8 mouse cellular contexts compared by ENCODE assay signal in genomic region chr8:12757231-12757940, GRCm38 (mm10). TPM values are rescaled to one million over a fixed set of nuclear protein-coding genes. Genes with fewer than 3 reads are reported as not detected.
DNase-seq lines count a peak whose midpoint lies in the region; ATAC-seq lines count a peak whose summit lies in the region.

No protein-coding gene starts in this region.

- H3K36me3 ChIP-seq in embryonic facial prominence, embryonic 13.5 days: peaks cover 4% of the 10 kb centered on the region
- no peaks in the 10 kb centered on the region; the same call in 1 of the 2 replicates for H3K36me3 ChIP-seq in hindbrain, embryonic 13.5 days
- H3K36me3 ChIP-seq in limb, embryonic 12.5 days: no peaks in the 10 kb centered on the region

- ATAC-seq in embryonic facial prominence, embryonic 13.5 days (ENCODE audit: insufficient number of reproducible peaks, insufficient read depth, low FRiP score, low TSS enrichment, low read depth): peak; percentile 40
- ATAC-seq in hindbrain, embryonic 13.5 days (ENCODE audit: low FRiP score): peak; percentile 74
- peak; percentile 64; the same call in 1 of the 2 replicates for ATAC-seq in limb, embryonic 12.5 days (ENCODE audit: insufficient number of reproducible peaks, insufficient read depth, low FRiP score, low TSS enrichment, low read depth)
- no peak for ATAC-seq in megakaryocyte-erythroid progenitor cell, adult 5-6 weeks (replicated peaks; ENCODE audit: low FRiP score, low TSS enrichment, poor library complexity, severe bottlenecking)

- peak overlapping the region; percentile 81 for H3K4me3 ChIP-seq in embryonic facial prominence, embryonic 13.5 days
- peak overlapping the region; percentile 89 for H3K4me3 ChIP-seq in hindbrain, embryonic 13.5 days
- H3K4me3 ChIP-seq in limb, embryonic 12.5 days (replicated peaks): peak overlapping the region; percentile 83

- no peaks in the 10 kb centered on the region for H3K9me3 ChIP-seq in embryonic facial prominence, embryonic 13.5 days
- H3K9me3 ChIP-seq in hindbrain, embryonic 13.5 days: no peaks in the 10 kb centered on the region
- H3K9me3 ChIP-seq in limb, embryonic 12.5 days: no peaks in the 10 kb centered on the region

- under 1% methylated on average over 61 of the region's 61 CpGs for WGBS in embryonic facial prominence, embryonic 13.5 days
- under 1% methylated on average over 59 of the region's 61 CpGs for WGBS in hindbrain, embryonic 13.5 days
- WGBS in limb, embryonic 12.5 days: 1% methylated on average over 60 of the region's 61 CpGs

- no peaks in the 10 kb centered on the region for H3K27me3 ChIP-seq in embryonic facial prominence, embryonic 13.5 days
- no peaks in the 10 kb centered on the region; the same call in 1 of the 2 replicates for H3K27me3 ChIP-seq in hindbrain, embryonic 13.5 days
- H3K27me3 ChIP-seq in limb, embryonic 12.5 days: peaks cover 17% of the 10 kb centered on the region; the same call in 1 of the 2 replicates

- peak overlapping the region; percentile 78 for H3K27ac ChIP-seq in embryonic facial prominence, embryonic 13.5 days
- H3K27ac ChIP-seq in hindbrain, embryonic 13.5 days: peak overlapping the region; percentile 79
- no peak overlapping the region for H3K27ac ChIP-seq in limb, embryonic 12.5 days

- H3K4me2 ChIP-seq in embryonic facial prominence, embryonic 13.5 days: peak overlapping the region; percentile 88
- H3K4me2 ChIP-seq in hindbrain, embryonic 13.5 days: peak overlapping the region; percentile 91
- H3K4me2 ChIP-seq in limb, embryonic 12.5 days: peak overlapping the region; percentile 86

- peak overlapping the region; percentile 91 for H3K9ac ChIP-seq in embryonic facial prominence, embryonic 13.5 days
- H3K9ac ChIP-seq in hindbrain, embryonic 13.5 days: peak overlapping the region; percentile 94
- H3K9ac ChIP-seq in limb, embryonic 12.5 days (replicated peaks): peak overlapping the region; percentile 84

- peak; percentile 46 for DNase-seq in kidney, adult 18-20 months
- no peak for DNase-seq in kidney, adult 8-10 months
- peak; percentile 45 for DNase-seq in adrenal gland, postnatal 10 days
- peak; percentile 59 for DNase-seq in neural tube, embryonic 10.5 days (ENCODE audit: extremely low spot score, low spot score)

- peaks cover 46% of the 10 kb centered on the region for H3K4me1 ChIP-seq in embryonic facial prominence, embryonic 13.5 days
- H3K4me1 ChIP-seq in hindbrain, embryonic 13.5 days (replicated peaks): peaks cover 35% of the 10 kb centered on the region
- peaks cover 33% of the 10 kb centered on the region for H3K4me1 ChIP-seq in limb, embryonic 12.5 days (replicated peaks)

RNA-seq across cellular contexts. Expression of gene Atp11a, which starts 0.6 kb away (rescaled TPM):
- total RNA-seq in adrenal gland, postnatal 10 days (2021): 10 to 100 TPM; 45.9 to 53.5 TPM
- 17.3 and 24.8 TPM in 2 replicates for polyA plus RNA-seq in embryonic facial prominence, embryonic 13.5 days (2015; fragmentation: Nextera tagmentation; extraction: Ambion mirVana)
- 7.9 and 8.8 TPM in 2 replicates for polyA plus RNA-seq in hindbrain, embryonic 13.5 days (2015; fragmentation: Nextera tagmentation; extraction: Ambion mirVana)
- polyA plus RNA-seq in limb, embryonic 12.5 days (2016; fragmentation: Nextera tagmentation; extraction: Ambion mirVana): 18.1 and 18.3 TPM in 2 replicates
- total RNA-seq in megakaryocyte-erythroid progenitor cell, adult 5-6 weeks (2014; fragmentation: Nextera tagmentation): 3.5 and 14.1 TPM in 2 replicates
- total RNA-seq in megakaryocyte-erythroid progenitor cell, adult 5-6 weeks (2017): 5.5 TPM in 2 replicates

Comparison
In these comparisons a context has a peak if more than half of its experiments do, and no peak if none do; other contexts are left out.
1. DNase-seq: peak in kidney, adult 18-20 months (single experiment), adrenal gland, postnatal 10 days (single experiment) and neural tube, embryonic 10.5 days (single experiment); none in kidney, adult 8-10 months (0 of 2).
2. Peak in every context shown above with its lines, with median percentiles within 50 percentile points of each other: H3K4me2 ChIP-seq, H3K4me3 ChIP-seq and H3K9ac ChIP-seq.